Comparison of ENCODE assay signal across 8 mouse cellular contexts in genomic region chr5:36722415-36722856, GRCm38 (mm10). TPM values are rescaled to one million over a fixed set of nuclear protein-coding genes. Genes with fewer than 3 reads are reported as not detected.
DNase-seq lines count a peak whose midpoint lies in the region; ATAC-seq lines count a peak whose summit lies in the region.

No protein-coding gene starts in this region.

- ATAC-seq in heart, embryonic 11.5 days (replicated peaks; ENCODE audit: insufficient number of reproducible peaks, low FRiP score, low TSS enrichment): no peak
- ATAC-seq in stomach, embryonic 16.5 days (ENCODE audit: insufficient read depth, low FRiP score): peak; percentile 16; the same call in 1 of the 2 replicates
- ATAC-seq in neural tube, embryonic 15.5 days (ENCODE audit: low FRiP score): no peak

- H3K36me3 ChIP-seq in heart, embryonic 11.5 days (ENCODE audit: control insufficient read depth, insufficient read depth, low read length): no peaks in the 10 kb centered on the region
- no peaks in the 10 kb centered on the region for H3K36me3 ChIP-seq in stomach, embryonic 16.5 days (ENCODE audit: control insufficient read depth, insufficient read depth, low read length)
- H3K36me3 ChIP-seq in neural tube, embryonic 15.5 days: no peaks in the 10 kb centered on the region

- no peak overlapping the region for H3K4me3 ChIP-seq in heart, embryonic 11.5 days (ENCODE audit: low read depth, low read length)
- no peak overlapping the region for H3K4me3 ChIP-seq in stomach, embryonic 16.5 days (replicated peaks; ENCODE audit: low read length)
- H3K4me3 ChIP-seq in neural tube, embryonic 15.5 days (replicated peaks): no peak overlapping the region

- no peak for DNase-seq in heart, adult 9 months (ENCODE audit: low spot score in 2 of 2)
- peak; percentile 64 for DNase-seq in adrenal gland, postnatal 14 days
- DNase-seq in liver: peak; percentile 54
- no peak for DNase-seq in frontal cortex, postnatal 36 days (ENCODE audit: low spot score in 2 of 2)
- DNase-seq in kidney, adult 9 months: no peak

- no peak overlapping the region for H3K9ac ChIP-seq in heart, embryonic 11.5 days (ENCODE audit: low read depth, low read length)
- H3K9ac ChIP-seq in stomach, embryonic 16.5 days (ENCODE audit: low read length): no peak overlapping the region
- no peak overlapping the region for H3K9ac ChIP-seq in neural tube, embryonic 15.5 days (replicated peaks)

- H3K27me3 ChIP-seq in heart, embryonic 11.5 days (ENCODE audit: control insufficient read depth, insufficient read depth, low read length): no peaks in the 10 kb centered on the region
- no peaks in the 10 kb centered on the region for H3K27me3 ChIP-seq in stomach, embryonic 16.5 days (ENCODE audit: control insufficient read depth, insufficient read depth, low read length)
- H3K27me3 ChIP-seq in neural tube, embryonic 15.5 days (replicated peaks): no peaks in the 10 kb centered on the region

- H3K27ac ChIP-seq in heart, embryonic 11.5 days (ENCODE audit: low read depth, low read length): peak overlapping the region; percentile 32; the same call in 1 of the 2 replicates
- peak overlapping the region; percentile 77 for H3K27ac ChIP-seq in stomach, embryonic 16.5 days (ENCODE audit: low read length)
- no peak overlapping the region for H3K27ac ChIP-seq in neural tube, embryonic 15.5 days (replicated peaks)

- WGBS in heart, embryonic 11.5 days (ENCODE audit: insufficient replicate concordance): 50% methylated on average over 6 of the region's 6 CpGs
- 68% methylated on average over 6 of the region's 6 CpGs for WGBS in stomach, embryonic 16.5 days
- 85% methylated on average over 6 of the region's 6 CpGs for WGBS in neural tube, embryonic 15.5 days

- H3K4me1 ChIP-seq in heart, embryonic 11.5 days (ENCODE audit: control insufficient read depth, insufficient read depth, low read length): peaks cover 30% of the 10 kb centered on the region
- no peaks in the 10 kb centered on the region for H3K4me1 ChIP-seq in stomach, embryonic 16.5 days (ENCODE audit: control insufficient read depth, insufficient read depth, low read length)
- no peaks in the 10 kb centered on the region for H3K4me1 ChIP-seq in neural tube, embryonic 15.5 days

- no peaks in the 10 kb centered on the region for H3K9me3 ChIP-seq in heart, embryonic 11.5 days (replicated peaks; ENCODE audit: control insufficient read depth, low read length)
- H3K9me3 ChIP-seq in stomach, embryonic 16.5 days (replicated peaks; ENCODE audit: control insufficient read depth, low read length): no peaks in the 10 kb centered on the region
- no peaks in the 10 kb centered on the region for H3K9me3 ChIP-seq in neural tube, embryonic 15.5 days (replicated peaks)

- no peak overlapping the region for H3K4me2 ChIP-seq in heart, embryonic 11.5 days
- no peak overlapping the region for H3K4me2 ChIP-seq in stomach, embryonic 16.5 days (ENCODE audit: low read depth, low read length)
- H3K4me2 ChIP-seq in neural tube, embryonic 15.5 days: no peak overlapping the region

RNA-seq across cellular contexts. Expression of gene Bloc1s4, which starts 26.0 kb away (rescaled TPM):
- polyA plus RNA-seq in heart, embryonic 11.5 days (2014; fragmentation: Nextera tagmentation; extraction: Ambion mirVana): 20.0 and 20.1 TPM in 2 replicates
- 23.7 and 27.2 TPM in 2 replicates for total RNA-seq in adrenal gland, postnatal 14 days (2021)
- polyA plus RNA-seq in stomach, embryonic 16.5 days (2015; fragmentation: Nextera tagmentation; extraction: Ambion mirVana): 12.8 and 18.3 TPM in 2 replicates
- polyA plus RNA-seq in neural tube, embryonic 15.5 days (2015; fragmentation: Nextera tagmentation; extraction: Ambion mirVana): 26.3 and 30.0 TPM in 2 replicates

RNA-seq across cellular contexts. Expression of gene D5Ertd579e, which starts 26.6 kb away (rescaled TPM):
- polyA plus RNA-seq in heart, embryonic 11.5 days (2014; fragmentation: Nextera tagmentation; extraction: Ambion mirVana): 27.8 and 32.0 TPM in 2 replicates
- 60.2 and 61.5 TPM in 2 replicates for total RNA-seq in adrenal gland, postnatal 14 days (2021)
- 20.4 and 20.5 TPM in 2 replicates for polyA plus RNA-seq in stomach, embryonic 16.5 days (2015; fragmentation: Nextera tagmentation; extraction: Ambion mirVana)
- polyA plus RNA-seq in neural tube, embryonic 15.5 days (2015; fragmentation: Nextera tagmentation; extraction: Ambion mirVana): 26.6 and 29.1 TPM in 2 replicates

Comparison
In these comparisons a context has a peak if more than half of its experiments do, and no peak if none do; other contexts are left out.
1. DNase-seq: peak in adrenal gland, postnatal 14 days (single experiment) and liver (single experiment); none in heart, adult 9 months (0 of 2), frontal cortex, postnatal 36 days (0 of 2) and kidney, adult 9 months (single experiment).